Mouse (Mus musculus): Measurements from ENCODE around the gene Mterf1a. TPM values are rescaled to one million over a fixed set of nuclear protein-coding genes. Genes with fewer than 3 reads are reported as not detected.
"Not testable (repeated sequence)": the region's sequence is repeated elsewhere in the genome, so short reads cannot be mapped to it uniquely, and the experiment has no call there.

Gene Mterf1a
- polyA plus RNA-seq, 1 experiment = 5.2 TPM

- TF ChIP-seq CTCF (IDR thresholded peaks at IDR 0.05; ENCODE audit: extremely low read depth, insufficient read depth, low read length) (no peak), POLR2A (IDR thresholded peaks at IDR 0.05; ENCODE audit: extremely low read depth, insufficient read depth, low read length) (no peak)
- peak overlapping the region; percentile 86 for H3K4me3 ChIP-seq (ENCODE audit: insufficient read depth, low read length)
- H3K27ac ChIP-seq (ENCODE audit: insufficient read depth, low read length) = no peak overlapping the region
- peaks cover 3% of the 10 kb centered on the region for H3K4me1 ChIP-seq (ENCODE audit: control insufficient read depth, insufficient read depth, low read length)
Observed at GRCm38 (mm10) chr5:3928690-3929046, 34.9 kb upstream of the Mterf1a start.

GRCm38 (mm10) chr5:3927801-3928689, 34.3 kb upstream of the Mterf1a start, which contains the start of gene Akap9:
Gene Akap9, plus strand, starts transcription at chr5:3928054.
- TF ChIP-seq POLR2A (IDR thresholded peaks at IDR 0.05; ENCODE audit: extremely low read depth, insufficient read depth, low read length) = no peak
- no peak for TF ChIP-seq CTCF (IDR thresholded peaks at IDR 0.05; ENCODE audit: extremely low read depth, insufficient read depth, low read length)

GRCm38 (mm10) chr5:3926666-3927065, 32.9 kb upstream of the Mterf1a start:
- Histone ChIP-seq H3K4me1 (ENCODE audit: control insufficient read depth, insufficient read depth, low read length) (peaks cover 3% of the 10 kb centered on the region), H3K4me3 (ENCODE audit: insufficient read depth, low read length) (no peak overlapping the region), H3K27ac (ENCODE audit: insufficient read depth, low read length) (no peak overlapping the region)
- no peak for TF ChIP-seq CTCF (IDR thresholded peaks at IDR 0.05; ENCODE audit: extremely low read depth, insufficient read depth, low read length)
- no peak for TF ChIP-seq POLR2A (IDR thresholded peaks at IDR 0.05; ENCODE audit: extremely low read depth, insufficient read depth, low read length)

More at GRCm38 (mm10) chr5:3927801-3928689, 34.3 kb upstream of the Mterf1a start, which contains the start of gene Akap9:
- peaks cover 3% of the 10 kb centered on the region for H3K4me1 ChIP-seq (ENCODE audit: control insufficient read depth, insufficient read depth, low read length)
- H3K27ac ChIP-seq (ENCODE audit: insufficient read depth, low read length) = peak within 1 kb of the TSS; percentile 93
- peak within 1 kb of the TSS; percentile 86 for H3K4me3 ChIP-seq (ENCODE audit: insufficient read depth, low read length)

- no peak for TF ChIP-seq POLR2A (IDR thresholded peaks at IDR 0.05; ENCODE audit: extremely low read depth, insufficient read depth, low read length)
- TF ChIP-seq CTCF (IDR thresholded peaks at IDR 0.05; ENCODE audit: extremely low read depth, insufficient read depth, low read length) = no peak
- Histone ChIP-seq H3K4me1 (ENCODE audit: control insufficient read depth, insufficient read depth, low read length) (no peaks in the 10 kb centered on the region), H3K4me3 (ENCODE audit: insufficient read depth, low read length) (no peak overlapping the region), H3K27ac (ENCODE audit: insufficient read depth, low read length) (no peak overlapping the region)
Observed at GRCm38 (mm10) chr5:3922350-3922749, 28.6 kb upstream of the Mterf1a start.

- Histone ChIP-seq H3K27ac (ENCODE audit: insufficient read depth, low read length) (no peak overlapping the region), H3K4me1 (ENCODE audit: control insufficient read depth, insufficient read depth, low read length) (no peaks in the 10 kb centered on the region), H3K4me3 (ENCODE audit: insufficient read depth, low read length) (no peak overlapping the region)
- TF ChIP-seq CTCF (IDR thresholded peaks at IDR 0.05; ENCODE audit: extremely low read depth, insufficient read depth, low read length) = no peak
- no peak for TF ChIP-seq POLR2A (IDR thresholded peaks at IDR 0.05; ENCODE audit: extremely low read depth, insufficient read depth, low read length)
Observed at GRCm38 (mm10) chr5:3905471-3905870, 11.7 kb upstream of the Mterf1a start.

- H3K27ac ChIP-seq (ENCODE audit: insufficient read depth, low read length); H3K4me1 ChIP-seq (ENCODE audit: control insufficient read depth, insufficient read depth, low read length); H3K4me3 ChIP-seq (ENCODE audit: insufficient read depth, low read length): not testable (repeated sequence)
Observed at GRCm38 (mm10) chr5:3894294-3894619, 524 bp upstream of the Mterf1a start.

- TF ChIP-seq CTCF (IDR thresholded peaks at IDR 0.05; ENCODE audit: extremely low read depth, insufficient read depth, low read length) = no peak
- TF ChIP-seq POLR2A (IDR thresholded peaks at IDR 0.05; ENCODE audit: extremely low read depth, insufficient read depth, low read length) = no peak
- Histone ChIP-seq H3K4me3 (ENCODE audit: insufficient read depth, low read length) (no peak overlapping the region), H3K27ac (ENCODE audit: insufficient read depth, low read length) (no peak overlapping the region), H3K4me1 (ENCODE audit: control insufficient read depth, insufficient read depth, low read length) (no peaks in the 10 kb centered on the region)
Observed at GRCm38 (mm10) chr5:3889201-3889600, 4.5 kb downstream of the Mterf1a start.

- not testable (repeated sequence) for H3K27ac ChIP-seq (ENCODE audit: insufficient read depth, low read length); H3K4me1 ChIP-seq (ENCODE audit: control insufficient read depth, insufficient read depth, low read length); H3K4me3 ChIP-seq (ENCODE audit: insufficient read depth, low read length)
Observed at GRCm38 (mm10) chr5:3886862-3887261, 6.9 kb downstream of the Mterf1a start.

- Histone ChIP-seq H3K4me3 (ENCODE audit: insufficient read depth, low read length) (no peak overlapping the region), H3K27ac (ENCODE audit: insufficient read depth, low read length) (no peak overlapping the region), H3K4me1 (ENCODE audit: control insufficient read depth, insufficient read depth, low read length) (no peaks in the 10 kb centered on the region)
- TF ChIP-seq POLR2A (IDR thresholded peaks at IDR 0.05; ENCODE audit: extremely low read depth, insufficient read depth, low read length) (no peak), CTCF (IDR thresholded peaks at IDR 0.05; ENCODE audit: extremely low read depth, insufficient read depth, low read length) (no peak)
Observed at GRCm38 (mm10) chr5:3873485-3873884, 20.2 kb downstream of the Mterf1a start.

- TF ChIP-seq POLR2A (IDR thresholded peaks at IDR 0.05; ENCODE audit: extremely low read depth, insufficient read depth, low read length) = no peak
- no peak for TF ChIP-seq CTCF (IDR thresholded peaks at IDR 0.05; ENCODE audit: extremely low read depth, insufficient read depth, low read length)
- Histone ChIP-seq H3K27ac (ENCODE audit: insufficient read depth, low read length) (no peak overlapping the region), H3K4me3 (ENCODE audit: insufficient read depth, low read length) (no peak overlapping the region), H3K4me1 (ENCODE audit: control insufficient read depth, insufficient read depth, low read length) (no peaks in the 10 kb centered on the region)
Observed at GRCm38 (mm10) chr5:3872348-3872747, 21.4 kb downstream of the Mterf1a start.

Data from cortical plate, adult 2 months (tissue).